Mouse (Mus musculus) midbrain, embryonic 14.5 days (tissue): ENCODE data around the gene Gpa33. TPM values are rescaled to one million over a fixed set of nuclear protein-coding genes. Genes with fewer than 3 reads are reported as not detected.

Source experiments
- ATAC-seq: fragments of 200-750 bp; cut with Nextera tagmentation; 2 replicates; pipeline ENCODE4 v1.8.0; 2017; ENCODE audit warnings: moderate number of reproducible peaks, moderate library complexity; ENCODE audit not compliant: low FRiP score, low TSS enrichment
- DNase-seq: peaks from one replicate; pipeline ENCODE4 v3.0.0-alpha.2; 2015
- H3K27ac ChIP-seq: fragments of 300-500 bp; sonication (generic); replicated peaks from 2 replicates; pipeline ENCODE4 v1.5.1; 2014; ENCODE audit warnings: mild to moderate bottlenecking, low read depth, low read length, moderate library complexity
- H3K27me3 ChIP-seq: fragments of 300-500 bp; sonication (generic); 2 replicates; pipeline ENCODE4 v1.6.1; 2014; ENCODE audit warnings: low read length, control low read depth, mixed read lengths; ENCODE audit not compliant: control insufficient read depth, insufficient read depth
- H3K36me3 ChIP-seq: fragments of 300-500 bp; sonication (generic); 2 replicates; pipeline ENCODE4 v1.6.1; 2014; ENCODE audit warnings: low read length, control low read depth; ENCODE audit not compliant: control insufficient read depth, insufficient read depth
- H3K4me1 ChIP-seq: fragments of 300-500 bp; sonication (generic); 2 replicates; pipeline ENCODE4 v1.6.1; 2014; ENCODE audit warnings: mild to moderate bottlenecking, antibody characterized with exemption, low read length, control low read depth; ENCODE audit not compliant: control insufficient read depth, insufficient read depth
- H3K4me2 ChIP-seq: fragments of 300-500 bp; sonication (generic); 2 replicates; pipeline ENCODE4 v1.6.1; 2014; ENCODE audit warnings: mild to moderate bottlenecking, low read length, moderate library complexity
- H3K4me3 ChIP-seq: fragments of 300-500 bp; sonication (generic); replicated peaks from 2 replicates; pipeline ENCODE4 v1.5.1; 2014; ENCODE audit warnings: low read depth, low read length
- H3K9ac ChIP-seq: fragments of 300-500 bp; sonication (generic); replicated peaks from 2 replicates; pipeline ENCODE4 v1.6.1; 2014; ENCODE audit warnings: mild to moderate bottlenecking, low read length, moderate library complexity
- H3K9me3 ChIP-seq: fragments of 300-500 bp; sonication (generic); 2 replicates; pipeline ENCODE4 v1.6.1; 2016; ENCODE audit warnings: low read length, control low read depth, mixed read lengths; ENCODE audit not compliant: control insufficient read depth
- WGBS: fragments of 180-500 bp; shearing (Covaris S2); extraction: QIAGEN DNeasy Blood & Tissue Kit; methylation state at CpG from one replicate; pipeline ENCODE4 v1.1.7; 2014; 5-methylcytosine and 5-hydroxymethylcytosine counted together
- polyA plus RNA-seq: library from polyadenylated mRNA; unstranded; fragments of >200 nt; fragmentation: Nextera tagmentation; extraction: Ambion mirVana; gene quantifications from 2 replicates; pipeline ENCODE4 v1.2.1, GENCODE M21; 2014

Gpa33 gene
- polyA plus RNA-seq, 1 experiment from 2014 or later, result not detected

GRCm38 (mm10) chr1:166184391-166185229, 54.6 kb downstream of the Gpa33 start:
- H3K27ac ChIP-seq, result no peak overlapping the region

GRCm38 (mm10) chr1:166185357-166185756, 55.3 kb downstream of the Gpa33 start:
- no peaks in the 10 kb centered on the region for H3K4me1 ChIP-seq
- H3K4me2 ChIP-seq, result no peak overlapping the region
- ATAC-seq, result no peak
- H3K9me3 ChIP-seq, result no peaks in the 10 kb centered on the region
- H3K4me3 ChIP-seq, result no peak overlapping the region
- no peak overlapping the region for H3K9ac ChIP-seq
- H3K27ac ChIP-seq, result no peak overlapping the region
- H3K27me3 ChIP-seq, result no peaks in the 10 kb centered on the region
- no peak for DNase-seq
- no peaks in the 10 kb centered on the region for H3K36me3 ChIP-seq
- WGBS, result 86% methylated on average over 5 of the region's 5 CpGs

More at GRCm38 (mm10) chr1:166184391-166185229, 54.6 kb downstream of the Gpa33 start:
- WGBS, result 83% methylated on average over 22 of the region's 22 CpGs
- H3K9me3 ChIP-seq, result no peaks in the 10 kb centered on the region
- no peak overlapping the region for H3K4me2 ChIP-seq
- no peaks in the 10 kb centered on the region for H3K36me3 ChIP-seq
- no peak overlapping the region for H3K9ac ChIP-seq
- H3K4me1 ChIP-seq, result no peaks in the 10 kb centered on the region
- ATAC-seq, result no peak
- H3K27me3 ChIP-seq, result no peaks in the 10 kb centered on the region
- no peak for DNase-seq
- no peak overlapping the region for H3K4me3 ChIP-seq

- 52% methylated on average over 4 of the region's 4 CpGs for WGBS
These were observed 59.8 kb downstream of the Gpa33 start for GRCm38 (mm10) chr1:166189821-166190220.

GRCm38 (mm10) chr1:166204171-166204570, 74.1 kb downstream of the Gpa33 start:
- H3K9me3 ChIP-seq, result no peaks in the 10 kb centered on the region
- ATAC-seq (no peak), DNase-seq (no peak)
- no peaks in the 10 kb centered on the region for H3K27me3 ChIP-seq
- no peak overlapping the region for H3K27ac ChIP-seq
- H3K36me3 ChIP-seq, result no peaks in the 10 kb centered on the region
- no peak overlapping the region for H3K9ac ChIP-seq
- no peak overlapping the region for H3K4me2 ChIP-seq
- WGBS, result 25% methylated on average over 5 of the region's 5 CpGs
- H3K4me1 ChIP-seq, result no peaks in the 10 kb centered on the region
- no peak overlapping the region for H3K4me3 ChIP-seq

More at GRCm38 (mm10) chr1:166189821-166190220, 59.8 kb downstream of the Gpa33 start:
- Histone ChIP-seq H3K9ac (no peak overlapping the region), H3K4me3 (no peak overlapping the region), H3K36me3 (no peaks in the 10 kb centered on the region), H3K4me1 (no peaks in the 10 kb centered on the region), H3K4me2 (no peak overlapping the region), H3K27ac (no peak overlapping the region), H3K9me3 (no peaks in the 10 kb centered on the region), H3K27me3 (no peaks in the 10 kb centered on the region)
- DNase-seq, result peak; percentile 31
- ATAC-seq, result no peak

- Histone ChIP-seq H3K27me3 (no peaks in the 10 kb centered on the region), H3K4me3 (no peak overlapping the region), H3K4me2 (no peak overlapping the region), H3K4me1 (no peaks in the 10 kb centered on the region), H3K36me3 (no peaks in the 10 kb centered on the region), H3K27ac (no peak overlapping the region), H3K9ac (no peak overlapping the region), H3K9me3 (no peaks in the 10 kb centered on the region)
- ATAC-seq (no peak), DNase-seq (no peak)
- 86% methylated on average over 3 of the region's 3 CpGs for WGBS
These were observed 75.1 kb downstream of the Gpa33 start for GRCm38 (mm10) chr1:166205159-166205558.

GRCm38 (mm10) chr1:166209371-166209770, 79.3 kb downstream of the Gpa33 start:
- no peaks in the 10 kb centered on the region for H3K9me3 ChIP-seq
- no peak overlapping the region for H3K9ac ChIP-seq
- no peak overlapping the region for H3K4me2 ChIP-seq
- ATAC-seq (no peak), DNase-seq (no peak)
- WGBS, result 89% methylated on average over 6 of the region's 6 CpGs
- no peaks in the 10 kb centered on the region for H3K36me3 ChIP-seq
- H3K4me3 ChIP-seq, result no peak overlapping the region
- H3K27ac ChIP-seq, result no peak overlapping the region
- H3K27me3 ChIP-seq, result no peaks in the 10 kb centered on the region
- H3K4me1 ChIP-seq, result no peaks in the 10 kb centered on the region

GRCm38 (mm10) chr1:166214181-166214580, 84.1 kb downstream of the Gpa33 start:
- Histone ChIP-seq H3K27me3 (no peaks in the 10 kb centered on the region), H3K36me3 (no peaks in the 10 kb centered on the region), H3K9me3 (no peaks in the 10 kb centered on the region), H3K4me1 (no peaks in the 10 kb centered on the region), H3K27ac (no peak overlapping the region), H3K4me3 (no peak overlapping the region), H3K9ac (no peak overlapping the region), H3K4me2 (no peak overlapping the region)
- 88% methylated on average over 4 of the region's 4 CpGs for WGBS
- DNase-seq (peak; percentile 39), ATAC-seq (no peak)
